Mouse (Mus musculus): ENCODE results near the gene Slc26a10.

- TF ChIP-seq CTCF (IDR thresholded peaks at IDR 0.05; ENCODE audit: insufficient read depth, low read depth, low read length), result no peak
- TF ChIP-seq POLR2A (IDR thresholded peaks at IDR 0.05; ENCODE audit: insufficient read depth, low read depth, low read length), result no peak
These were observed 57.0 kb downstream of the Slc26a10 start for GRCm38 (mm10) chr10:127123436-127123805.

All from olfactory bulb, adult 2 months (tissue).